Mouse (Mus musculus) embryonic facial prominence, embryonic 11.5 days (tissue): Measurements from ENCODE around the gene Gm45140. TPM values are rescaled to one million over a fixed set of nuclear protein-coding genes. Genes with fewer than 3 reads are reported as not detected.
"Not testable (repeated sequence)": the region's sequence is repeated elsewhere in the genome, so short reads cannot be mapped to it uniquely, and the experiment has no call there.

Source experiments
- ATAC-seq: fragments of 200-750 bp; cut with Nextera tagmentation; replicated peaks from 2 replicates; pipeline ENCODE4 v1.8.0; 2017; ENCODE audit warnings: low read depth; ENCODE audit not compliant: insufficient number of reproducible peaks, low FRiP score, low TSS enrichment
- DNase-seq: peaks from one replicate; pipeline ENCODE4 v3.0.0-alpha.2; 2015; ENCODE audit warnings: low spot score
- H3K27ac ChIP-seq: fragments of 300-500 bp; sonication (generic); replicated peaks from 2 replicates; pipeline ENCODE4 v1.5.1; 2014; ENCODE audit warnings: mild to moderate bottlenecking, low read depth, low read length, control low read depth
- H3K27me3 ChIP-seq: fragments of 300-500 bp; sonication (generic); 2 replicates; pipeline ENCODE4 v1.6.1; 2014; ENCODE audit warnings: mild to moderate bottlenecking, low read length, moderate library complexity, mixed read lengths; ENCODE audit not compliant: control insufficient read depth, insufficient read depth
- H3K36me3 ChIP-seq: fragments of 300-500 bp; sonication (generic); replicated peaks from 2 replicates; pipeline ENCODE4 v1.6.1; 2014; ENCODE audit warnings: low read depth, mild to moderate bottlenecking, low read length, moderate library complexity, mixed read lengths; ENCODE audit not compliant: control insufficient read depth, insufficient read depth
- H3K4me1 ChIP-seq: fragments of 300-500 bp; sonication (generic); 2 replicates; pipeline ENCODE4 v1.6.1; 2014; ENCODE audit warnings: low read length, mixed read lengths; ENCODE audit not compliant: control insufficient read depth, insufficient read depth
- H3K4me2 ChIP-seq: fragments of 300-500 bp; sonication (generic); 2 replicates; pipeline ENCODE4 v1.6.1; 2014; ENCODE audit warnings: low read depth, mild to moderate bottlenecking, control low read depth, low read length, moderate library complexity
- H3K4me3 ChIP-seq: fragments of 300-500 bp; sonication (generic); 2 replicates; pipeline ENCODE4 v1.5.1; 2014; ENCODE audit warnings: low read depth, low read length, control low read depth
- H3K9ac ChIP-seq: fragments of 300-500 bp; sonication (generic); replicated peaks from 2 replicates; pipeline ENCODE4 v1.6.1; 2014; ENCODE audit warnings: mild to moderate bottlenecking, control low read depth, low read length
- H3K9me3 ChIP-seq: fragments of 300-500 bp; sonication (generic); replicated peaks from 2 replicates; pipeline ENCODE4 v1.6.1; 2016; ENCODE audit warnings: mild to moderate bottlenecking, low read length, inconsistent platforms, mixed read lengths; ENCODE audit not compliant: control insufficient read depth
- WGBS: fragments of 180-500 bp; shearing (Covaris S2); extraction: QIAGEN DNeasy Blood & Tissue Kit; methylation state at CpG from one replicate; pipeline ENCODE4 v1.1.7; 2014; 5-methylcytosine and 5-hydroxymethylcytosine counted together
- polyA plus RNA-seq: library from polyadenylated mRNA; unstranded; fragments of >200 nt; fragmentation: Nextera tagmentation; extraction: Ambion mirVana; gene quantifications from 2 replicates; pipeline ENCODE4 v1.2.1, GENCODE M21; 2014

Gm45140 gene
- polyA plus RNA-seq, 1 experiment from 2014 or later, result 3.2 TPM

GRCm38 (mm10) chr6:87776663-87777062 is 58.9 kb downstream of the Gm45140 start:
- Histone ChIP-seq H3K27me3 (no peaks in the 10 kb centered on the region), H3K9me3 (no peaks in the 10 kb centered on the region), H3K4me2 (no peak overlapping the region), H3K36me3 (no peaks in the 10 kb centered on the region), H3K4me3 (no peak overlapping the region), H3K27ac (no peak overlapping the region), H3K4me1 (no peaks in the 10 kb centered on the region), H3K9ac (no peak overlapping the region)
- no peak for ATAC-seq
- DNase-seq, result no peak
- 82% methylated on average over 1 of the region's 1 CpGs for WGBS

GRCm38 (mm10) chr6:87775588-87776245 is 59.9 kb downstream of the Gm45140 start:
- ATAC-seq (no peak), DNase-seq (no peak)
- 77% methylated on average over 3 of the region's 3 CpGs for WGBS
- H3K9ac ChIP-seq, result no peak overlapping the region
- H3K4me1 ChIP-seq, result no peaks in the 10 kb centered on the region
- H3K27ac ChIP-seq, result no peak overlapping the region
- H3K4me3 ChIP-seq, result no peak overlapping the region
- H3K9me3 ChIP-seq, result no peaks in the 10 kb centered on the region
- no peak overlapping the region for H3K4me2 ChIP-seq
- H3K36me3 ChIP-seq, result no peaks in the 10 kb centered on the region
- H3K27me3 ChIP-seq, result no peaks in the 10 kb centered on the region

- no peaks in the 10 kb centered on the region for H3K36me3 ChIP-seq
- ATAC-seq, result no peak
- DNase-seq, result no peak
- H3K27ac ChIP-seq, result no peak overlapping the region
- WGBS, result 87% methylated on average over 9 of the region's 9 CpGs
- no peaks in the 10 kb centered on the region for H3K9me3 ChIP-seq
- H3K4me2 ChIP-seq, result no peak overlapping the region
- H3K9ac ChIP-seq, result no peak overlapping the region
- no peak overlapping the region for H3K4me3 ChIP-seq
- H3K27me3 ChIP-seq, result no peaks in the 10 kb centered on the region
- no peaks in the 10 kb centered on the region for H3K4me1 ChIP-seq
Observed at GRCm38 (mm10) chr6:87774909-87775308, 60.7 kb downstream of the Gm45140 start.

- H3K4me2 ChIP-seq, result no peak overlapping the region
- no peak overlapping the region for H3K4me3 ChIP-seq
- no peaks in the 10 kb centered on the region for H3K9me3 ChIP-seq
- ATAC-seq, result no peak
- no peak overlapping the region for H3K9ac ChIP-seq
- WGBS, result 56% methylated on average over 1 of the region's 1 CpGs
- no peak overlapping the region for H3K27ac ChIP-seq
- DNase-seq, result no peak
- no peaks in the 10 kb centered on the region for H3K27me3 ChIP-seq
- H3K36me3 ChIP-seq, result no peaks in the 10 kb centered on the region
- H3K4me1 ChIP-seq, result no peaks in the 10 kb centered on the region
Observed at GRCm38 (mm10) chr6:87774466-87774865, 61.1 kb downstream of the Gm45140 start.

- Histone ChIP-seq H3K4me1 (no peaks in the 10 kb centered on the region), H3K36me3 (no peaks in the 10 kb centered on the region), H3K4me2 (no peak overlapping the region), H3K9ac (no peak overlapping the region), H3K9me3 (no peaks in the 10 kb centered on the region), H3K27me3 (no peaks in the 10 kb centered on the region), H3K4me3 (no peak overlapping the region), H3K27ac (no peak overlapping the region)
- DNase-seq (no peak), ATAC-seq (no peak)
- 56% methylated on average over 8 of the region's 8 CpGs for WGBS
Observed at GRCm38 (mm10) chr6:87770626-87771025, 65.0 kb downstream of the Gm45140 start.

- WGBS, result 94% methylated on average over 2 of the region's 2 CpGs
- not testable (repeated sequence) for H3K9ac ChIP-seq, H3K36me3 ChIP-seq, H3K27me3 ChIP-seq, H3K4me1 ChIP-seq, H3K4me3 ChIP-seq, ATAC-seq, H3K4me2 ChIP-seq, DNase-seq, H3K27ac ChIP-seq, H3K9me3 ChIP-seq
Observed at GRCm38 (mm10) chr6:87764296-87764695, 71.3 kb downstream of the Gm45140 start.

GRCm38 (mm10) chr6:87763376-87764280 is 72.0 kb downstream of the Gm45140 start:
- H3K27ac ChIP-seq, result no peak overlapping the region
- DNase-seq (peak; percentile 43), ATAC-seq (no peak)
- H3K4me3 ChIP-seq, result no peak overlapping the region
- no peaks in the 10 kb centered on the region for H3K36me3 ChIP-seq
- no peak overlapping the region for H3K4me2 ChIP-seq
- no peaks in the 10 kb centered on the region for H3K4me1 ChIP-seq
- no peaks in the 10 kb centered on the region for H3K27me3 ChIP-seq
- H3K9ac ChIP-seq, result no peak overlapping the region
- 65% methylated on average over 4 of the region's 4 CpGs for WGBS
- no peaks in the 10 kb centered on the region for H3K9me3 ChIP-seq

- no peaks in the 10 kb centered on the region for H3K4me1 ChIP-seq
- H3K4me2 ChIP-seq, result no peak overlapping the region
- H3K36me3 ChIP-seq, result no peaks in the 10 kb centered on the region
- no peak overlapping the region for H3K27ac ChIP-seq
- H3K9ac ChIP-seq, result no peak overlapping the region
- H3K4me3 ChIP-seq, result no peak overlapping the region
- no peaks in the 10 kb centered on the region for H3K27me3 ChIP-seq
- no peaks in the 10 kb centered on the region for H3K9me3 ChIP-seq
- 85% methylated on average over 5 of the region's 5 CpGs for WGBS
- ATAC-seq, result no peak
- no peak for DNase-seq
Observed at GRCm38 (mm10) chr6:87762161-87762560, 73.4 kb downstream of the Gm45140 start.
